Mouse (Mus musculus) liver, adult 2 months (tissue): ENCODE measurements at regions not wholly inside any gene's neighbourhood (a gene's known extent, or its start where the extent isn't known, plus 50 kb on each side); places are given as distances from the start of the nearest gene placed in this dataset.

Experiments used
- DNase-seq: peaks from one replicate; pipeline ENCODE4 v3.0.0-alpha.2; 2011; ENCODE audit warnings: low read depth, low spot score; ENCODE audit errors: extremely low read depth
- H3K27ac ChIP-seq: fragments of 200-500 bp; replicated peaks from 2 replicates; pipeline ENCODE4 v1.5.1; 2012; ENCODE audit warnings: low read depth, mild to moderate bottlenecking, control low read depth, inconsistent platforms, low read length; ENCODE audit not compliant: insufficient read depth
- H3K27me3 ChIP-seq: fragments of 200-500 bp; 2 replicates; pipeline ENCODE4 v1.6.1; 2012; ENCODE audit warnings: mild to moderate bottlenecking, moderate library complexity, low read length, inconsistent platforms; ENCODE audit not compliant: control insufficient read depth, insufficient read depth
- H3K36me3 ChIP-seq: fragments of 200-500 bp; 2 replicates; pipeline ENCODE4 v1.6.1; 2012; ENCODE audit warnings: low read length, inconsistent platforms; ENCODE audit not compliant: control insufficient read depth, insufficient read depth
- H3K4me1 ChIP-seq: fragments of 200-500 bp; 2 replicates; pipeline ENCODE4 v1.6.1; 2011; ENCODE audit warnings: low read length; ENCODE audit not compliant: control insufficient read depth, insufficient read depth
- H3K4me3 ChIP-seq: fragments of 200-500 bp; 2 replicates; pipeline ENCODE4 v1.5.1; 2011; ENCODE audit warnings: low read depth, mild to moderate bottlenecking, control low read depth, low read length, moderate library complexity; ENCODE audit not compliant: insufficient read depth
- H3K79me2 ChIP-seq: fragments of 200-500 bp; 2 replicates; pipeline ENCODE4 v1.6.1; 2012; ENCODE audit warnings: inconsistent platforms, mild to moderate bottlenecking, low read length, moderate library complexity; ENCODE audit not compliant: control insufficient read depth, insufficient read depth
- H3K9ac ChIP-seq: fragments of 200-500 bp; 2 replicates; pipeline ENCODE4 v1.6.1; 2012; ENCODE audit warnings: low read depth, mild to moderate bottlenecking, control low read depth, inconsistent platforms, low read length
- CTCF ChIP-seq: fragments of 200-500 bp; IDR thresholded peaks from 2 replicates; pipeline ENCODE4 v1.5.1; 2011; ENCODE audit warnings: low read depth, low read length, control low read depth
- POLR2A ChIP-seq: fragments of 200-500 bp; IDR thresholded peaks from 2 replicates; pipeline ENCODE4 v1.6.1; 2011; ENCODE audit warnings: low read length, control low read depth; ENCODE audit not compliant: insufficient read depth; ENCODE audit errors: extremely low read depth
- WGBS: fragments of 180-500 bp; shearing (Covaris S2); methylation state at CpG from one replicate; pipeline ENCODE4 v1.1.7; 2018; 5-methylcytosine and 5-hydroxymethylcytosine counted together

GRCm38 (mm10) chr13:44413305-44413704 lies 316.0 kb upstream of the Jarid2 start:
- Histone ChIP-seq H3K27ac (no peak overlapping the region), H3K27me3 (no peaks in the 10 kb centered on the region), H3K4me1 (peaks cover 13% of the 10 kb centered on the region), H3K79me2 (no peaks in the 10 kb centered on the region), H3K9ac (no peak overlapping the region), H3K4me3 (no peak overlapping the region), H3K36me3 (no peaks in the 10 kb centered on the region)
- TF ChIP-seq POLR2A (no peak), CTCF (no peak)
- 83% methylated on average over 9 of the region's 9 CpGs for WGBS
- no peak for DNase-seq

DNA sequence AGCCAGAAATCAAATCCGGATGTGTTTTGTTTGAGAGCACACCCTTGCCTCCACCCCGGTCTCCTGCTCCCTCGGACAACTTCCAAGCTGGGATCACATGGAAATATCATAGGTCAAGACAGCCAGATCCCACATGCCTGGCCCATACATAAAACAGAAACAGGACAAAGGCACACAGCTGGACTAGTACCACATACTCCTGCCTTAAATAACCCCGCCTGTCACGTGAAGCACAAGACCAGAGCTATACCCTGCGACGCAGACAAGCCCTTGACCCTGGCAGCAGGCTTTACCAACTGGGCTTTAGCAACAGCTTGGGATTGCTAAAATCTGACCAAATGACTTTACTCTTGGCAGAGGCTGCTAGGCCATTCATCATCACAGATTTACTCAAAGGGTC lies 313.3 kb upstream of the Jarid2 start:
- no peak overlapping the region for H3K9ac ChIP-seq
- H3K4me3 ChIP-seq = no peak overlapping the region
- no peak for TF ChIP-seq POLR2A
- no peak for TF ChIP-seq CTCF
- H3K4me1 ChIP-seq = peaks cover 5% of the 10 kb centered on the region
- WGBS = 49% methylated on average over 7 of the region's 7 CpGs
- no peaks in the 10 kb centered on the region for H3K36me3 ChIP-seq
- H3K27me3 ChIP-seq = no peaks in the 10 kb centered on the region
- DNase-seq = peak; percentile 62
- no peaks in the 10 kb centered on the region for H3K79me2 ChIP-seq
- no peak overlapping the region for H3K27ac ChIP-seq

DNA sequence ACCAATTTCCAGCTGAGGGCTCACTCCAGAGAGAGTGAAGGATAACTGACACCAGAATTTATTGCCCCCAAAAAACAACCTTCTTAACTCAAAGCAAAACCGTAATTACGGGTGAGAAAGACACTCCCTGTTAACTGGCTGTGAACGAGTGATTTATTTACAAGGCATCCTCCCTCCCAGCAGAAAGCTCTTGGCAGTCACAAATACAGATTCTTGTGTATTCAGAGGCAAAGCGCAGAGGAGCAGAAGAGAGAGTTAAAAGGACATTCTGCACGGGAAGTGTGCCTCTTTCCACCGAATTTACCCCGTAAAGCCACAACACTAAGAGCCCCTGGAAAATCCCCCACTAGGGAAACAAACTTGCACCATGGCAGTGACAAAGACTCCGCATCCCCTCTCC lies 312.3 kb upstream of the Jarid2 start:
- Histone ChIP-seq H3K4me1 (peaks cover 5% of the 10 kb centered on the region), H3K27me3 (no peaks in the 10 kb centered on the region), H3K4me3 (no peak overlapping the region), H3K27ac (no peak overlapping the region), H3K36me3 (no peaks in the 10 kb centered on the region), H3K9ac (no peak overlapping the region), H3K79me2 (no peaks in the 10 kb centered on the region)
- TF ChIP-seq POLR2A (no peak), CTCF (no peak)
- 41% methylated on average over 8 of the region's 8 CpGs for WGBS
- DNase-seq = no peak

DNA sequence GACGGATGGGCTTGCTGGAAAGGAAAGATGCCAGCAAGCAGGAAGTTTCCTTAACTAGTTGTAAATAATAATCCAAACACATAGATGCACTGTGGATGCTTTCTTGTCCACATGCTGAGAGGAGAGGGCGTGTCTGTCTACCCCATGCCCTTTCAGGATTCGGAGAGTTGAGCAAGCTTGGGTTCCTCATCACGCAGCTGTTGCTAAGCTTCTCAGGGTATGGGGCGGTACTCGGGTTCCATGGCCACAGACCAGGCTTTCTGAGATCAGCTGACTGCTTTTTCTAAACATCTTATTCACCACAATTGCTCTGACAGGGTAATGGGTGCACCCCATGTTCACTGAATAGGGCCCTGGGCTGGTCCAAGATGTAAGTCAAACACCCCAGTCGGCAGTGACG lies 310.2 kb upstream of the Jarid2 start:
- Histone ChIP-seq H3K79me2 (no peaks in the 10 kb centered on the region), H3K36me3 (no peaks in the 10 kb centered on the region), H3K4me3 (no peak overlapping the region), H3K27me3 (no peaks in the 10 kb centered on the region), H3K27ac (no peak overlapping the region), H3K9ac (no peak overlapping the region), H3K4me1 (peaks cover 5% of the 10 kb centered on the region)
- no peak for DNase-seq
- TF ChIP-seq POLR2A (no peak), CTCF (no peak)
- WGBS = 86% methylated on average over 8 of the region's 8 CpGs

DNA sequence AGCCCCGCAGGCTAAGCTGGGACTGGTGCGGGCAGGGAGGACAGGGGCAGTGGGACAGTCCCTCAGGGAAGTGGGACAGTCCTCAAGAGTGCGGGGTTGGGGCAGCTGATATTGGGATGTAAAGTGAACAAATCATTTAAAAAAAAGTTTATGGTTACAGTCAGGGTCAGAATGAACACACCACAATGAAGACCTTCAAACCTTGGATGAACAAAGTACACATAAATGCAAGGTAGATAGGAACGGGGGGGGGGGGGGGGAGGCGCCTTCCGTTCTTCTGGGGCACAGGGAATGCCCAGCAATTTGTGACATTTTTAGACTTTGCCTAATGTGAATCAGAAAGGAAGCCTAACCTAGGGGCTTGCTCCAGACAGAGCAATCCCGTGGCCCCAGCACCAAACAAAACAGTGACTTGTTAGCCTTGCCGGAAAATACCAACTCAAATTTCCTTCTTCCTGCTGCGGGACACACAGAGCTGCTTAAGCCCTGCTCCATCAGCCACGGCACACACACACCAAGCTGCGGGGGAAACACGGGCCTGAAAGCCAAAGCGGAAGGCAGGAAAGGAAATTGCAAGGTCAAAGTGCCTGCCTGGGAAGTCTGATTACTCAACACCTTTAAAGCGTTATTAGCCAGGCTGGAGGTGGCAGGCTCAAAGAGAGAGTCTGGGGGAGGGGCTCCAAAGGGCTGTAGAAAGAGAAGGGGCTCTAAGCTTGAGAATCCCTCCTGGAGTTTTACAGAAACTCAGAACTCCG lies 309.6 kb upstream of the Jarid2 start:
- H3K27me3 ChIP-seq = no peaks in the 10 kb centered on the region
- H3K4me1 ChIP-seq = peaks cover 5% of the 10 kb centered on the region
- H3K36me3 ChIP-seq = no peaks in the 10 kb centered on the region
- H3K79me2 ChIP-seq = no peaks in the 10 kb centered on the region
- no peak for TF ChIP-seq POLR2A
- TF ChIP-seq CTCF = no peak
- H3K9ac ChIP-seq = peak overlapping the region; percentile 34
- peak overlapping the region; percentile 32 for H3K27ac ChIP-seq
- peak overlapping the region; percentile 24 for H3K4me3 ChIP-seq
- 19% methylated on average over 14 of the region's 15 CpGs for WGBS
- peak; percentile 74 for DNase-seq

DNA sequence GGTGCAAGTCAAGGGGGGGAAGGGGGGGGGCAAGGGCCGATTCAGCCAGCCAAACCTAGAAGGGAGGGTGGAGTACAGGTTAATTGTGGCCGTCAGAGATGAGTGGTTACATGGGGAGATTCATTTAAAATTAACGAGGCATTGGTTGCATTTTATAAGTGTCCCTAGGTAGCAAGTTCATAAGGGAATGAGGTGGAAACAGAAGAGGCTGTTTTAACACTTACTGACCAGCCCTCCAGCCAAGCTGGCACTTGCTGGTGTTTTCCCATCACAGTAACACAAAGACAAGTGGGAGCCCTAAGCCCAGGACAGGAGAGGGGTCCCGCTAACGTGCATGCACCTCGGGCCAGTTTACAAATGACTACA lies 309.1 kb upstream of the Jarid2 start:
- Histone ChIP-seq H3K4me1 (peaks cover 5% of the 10 kb centered on the region), H3K36me3 (no peaks in the 10 kb centered on the region), H3K27me3 (no peaks in the 10 kb centered on the region), H3K9ac (no peak overlapping the region), H3K79me2 (no peaks in the 10 kb centered on the region), H3K4me3 (no peak overlapping the region), H3K27ac (peak overlapping the region; percentile 32; the same call in 1 of the 2 replicates)
- DNase-seq = no peak
- TF ChIP-seq CTCF (no peak), POLR2A (no peak)
- WGBS = 35% methylated on average over 6 of the region's 6 CpGs
